Mouse (Mus musculus) spleen, adult 2 months (tissue): ENCODE results near the gene Ccpg1.

Source experiments
- CTCF ChIP-seq: fragments of 200-500 bp; IDR thresholded peaks from 2 replicates; pipeline ENCODE4 v1.5.1; 2011; ENCODE audit warnings: mild to moderate bottlenecking, inconsistent platforms; ENCODE audit not compliant: insufficient read depth, insufficient read length, insufficient replicate concordance; ENCODE audit errors: extremely low read depth
- POLR2A ChIP-seq: fragments of 200-500 bp; IDR thresholded peaks from 2 replicates; pipeline ENCODE4 v1.6.1; 2011; ENCODE audit warnings: low read depth, low read length, inconsistent platforms

DNA sequence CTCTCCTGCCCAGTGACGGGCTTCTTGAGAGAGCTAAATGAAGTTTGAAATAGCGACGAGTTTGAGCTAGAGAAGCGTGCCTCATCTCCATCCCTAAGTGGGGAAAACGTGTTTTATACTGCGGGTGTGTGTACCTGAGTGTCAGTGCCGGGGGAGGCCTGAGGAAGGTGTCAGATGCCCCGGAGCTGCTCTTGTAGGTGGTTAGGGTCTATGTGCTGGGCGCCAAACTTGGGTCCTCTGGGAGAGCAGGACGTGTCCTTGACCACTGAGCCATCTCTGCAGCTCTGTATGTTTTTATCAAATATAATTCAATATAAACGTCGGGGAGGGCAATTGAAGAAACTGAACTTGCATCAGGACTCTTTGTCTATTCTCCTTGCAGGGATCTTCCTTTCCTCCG, 40.9 kb upstream of the Ccpg1 start:
- TF ChIP-seq CTCF (no peak), POLR2A (no peak)
